Mouse (Mus musculus): ENCODE results near the gene Ip6k2.
A peak's percentile ranks its signal among the peaks of the same experiment; 100 is the strongest.

DNA sequence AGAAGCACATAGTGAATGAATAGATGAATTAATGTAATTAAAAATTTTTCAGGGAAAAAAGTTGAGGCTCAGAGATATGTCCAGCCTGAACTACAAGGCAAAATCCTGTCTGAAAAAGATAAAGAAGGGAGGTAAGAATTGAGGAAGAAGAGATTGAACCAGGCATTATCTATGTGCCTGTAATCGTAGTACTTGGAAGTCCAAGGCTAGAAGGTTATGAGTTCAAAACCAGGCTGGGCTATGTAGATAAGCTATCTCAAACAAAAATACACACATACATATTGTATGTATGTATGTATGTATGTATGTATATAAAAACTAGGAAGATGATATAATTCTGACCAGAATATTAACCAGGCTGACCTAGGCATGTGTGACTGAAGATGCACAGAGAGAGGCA is 8.7 kb downstream of the Ip6k2 start:
- TF ChIP-seq CTCF (IDR thresholded peaks at IDR 0.05; ENCODE audit: low read depth) (no peak), EP300 (IDR thresholded peaks at IDR 0.05; ENCODE audit: low read depth) (peak; percentile 71)

Data from liver, embryonic 14.5 days (tissue).